Mouse (Mus musculus) lung, postnatal 0 days (tissue): ENCODE results near the gene Pomgnt2.

ENCODE experiments used
- CTCF ChIP-seq: IDR thresholded peaks from 2 replicates; pipeline ENCODE4 v1.5.1; 2016; ENCODE audit warnings: antibody characterized with exemption, mild to moderate bottlenecking
- EP300 ChIP-seq: IDR thresholded peaks from 2 replicates; pipeline ENCODE4 v1.6.1; 2016; ENCODE audit warnings: antibody characterized with exemption, mild to moderate bottlenecking, control low read depth

GRCm38 (mm10) chr9:121989536-121989935 lies 7.4 kb downstream of the Pomgnt2 start:
- TF ChIP-seq CTCF, result no peak
- TF ChIP-seq EP300, result no peak
